Mouse (Mus musculus): ENCODE data around the gene Zfp872. TPM values are rescaled to one million over a fixed set of nuclear protein-coding genes. Genes with fewer than 3 reads are reported as not detected.
"Not testable (repeated sequence)": the region's sequence is repeated elsewhere in the genome, so short reads cannot be mapped to it uniquely, and the experiment has no call there.

The Zfp872 gene
- polyA plus RNA-seq, 1 experiment from 2014 or later: 0.02 TPM

- WGBS (ENCODE audit: insufficient replicate concordance): 68% methylated on average over 4 of the region's 4 CpGs
- no peak for ATAC-seq (ENCODE audit: insufficient read depth)
- no peak overlapping the region for H3K4me3 ChIP-seq (replicated peaks)
- H3K9ac ChIP-seq: no peak overlapping the region
- H3K4me2 ChIP-seq: no peak overlapping the region
- no peaks in the 10 kb centered on the region for H3K27me3 ChIP-seq
- H3K27ac ChIP-seq (replicated peaks): no peak overlapping the region
- no peaks in the 10 kb centered on the region for H3K36me3 ChIP-seq (replicated peaks)
- H3K9me3 ChIP-seq (replicated peaks): 0 out of 2 replicates have a peak, but pooled peaks cover 3% of the 10 kb centered on the region
- no peaks in the 10 kb centered on the region for H3K4me1 ChIP-seq (replicated peaks)
Observed at GRCm38 (mm10) chr9:22172318-22172717, 15.6 kb upstream of the Zfp872 start.

- H3K27me3 ChIP-seq: no peaks in the 10 kb centered on the region
- WGBS (ENCODE audit: insufficient replicate concordance): 30% methylated on average over 5 of the region's 5 CpGs
- no peak overlapping the region for H3K4me3 ChIP-seq (replicated peaks)
- H3K36me3 ChIP-seq (replicated peaks): no peaks in the 10 kb centered on the region
- no peak overlapping the region for H3K9ac ChIP-seq
- no peaks in the 10 kb centered on the region for H3K4me1 ChIP-seq (replicated peaks)
- H3K9me3 ChIP-seq (replicated peaks): peaks cover 12% of the 10 kb centered on the region; the same call in 1 of the 2 replicates
- no peak overlapping the region for H3K27ac ChIP-seq (replicated peaks)
- ATAC-seq (ENCODE audit: insufficient read depth): no peak
- H3K4me2 ChIP-seq: no peak overlapping the region
Observed at GRCm38 (mm10) chr9:22196412-22196811, 8.5 kb downstream of the Zfp872 start.

- Histone ChIP-seq H3K9me3 (replicated peaks) (no peaks in the 10 kb centered on the region), H3K4me1 (replicated peaks) (no peaks in the 10 kb centered on the region), H3K27ac (replicated peaks) (no peak overlapping the region), H3K9ac (no peak overlapping the region), H3K36me3 (replicated peaks) (no peaks in the 10 kb centered on the region), H3K4me3 (replicated peaks) (no peak overlapping the region), H3K4me2 (no peak overlapping the region), H3K27me3 (no peaks in the 10 kb centered on the region)
- no peak for ATAC-seq (ENCODE audit: insufficient read depth)
- 45% methylated on average over 2 of the region's 2 CpGs for WGBS (ENCODE audit: insufficient replicate concordance)
Observed at GRCm38 (mm10) chr9:22213785-22214194, 25.9 kb downstream of the Zfp872 start.

DNA sequence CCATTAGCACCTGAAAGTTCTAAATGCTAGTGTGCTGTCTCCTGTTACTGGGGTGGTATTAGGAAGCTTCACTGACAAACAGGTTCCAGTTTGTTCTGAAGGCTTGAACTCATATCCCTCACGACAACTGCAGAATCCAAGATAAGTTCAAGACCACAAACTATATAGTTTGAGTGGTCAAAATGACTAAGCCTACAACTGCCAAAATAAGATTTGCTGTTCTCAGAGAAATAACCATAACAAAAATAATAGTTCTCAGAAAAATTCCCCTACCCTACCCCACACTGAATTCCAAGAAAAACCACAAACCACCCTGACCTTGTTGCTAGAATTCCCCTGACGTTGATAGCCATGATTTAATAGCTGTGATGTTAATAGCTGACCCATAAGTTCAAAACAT lies 26.7 kb downstream of the Zfp872 start:
- H3K27me3 ChIP-seq: no peaks in the 10 kb centered on the region
- no peak overlapping the region for H3K4me2 ChIP-seq
- H3K4me1 ChIP-seq (replicated peaks): no peaks in the 10 kb centered on the region
- H3K4me3 ChIP-seq (replicated peaks): no peak overlapping the region
- no peak for ATAC-seq (ENCODE audit: insufficient read depth)
- no peak overlapping the region for H3K9ac ChIP-seq
- no peaks in the 10 kb centered on the region for H3K36me3 ChIP-seq (replicated peaks)
- no peaks in the 10 kb centered on the region for H3K9me3 ChIP-seq (replicated peaks)
- WGBS (ENCODE audit: insufficient replicate concordance): 19% methylated on average over 2 of the region's 2 CpGs
- H3K27ac ChIP-seq (replicated peaks): no peak overlapping the region

DNA sequence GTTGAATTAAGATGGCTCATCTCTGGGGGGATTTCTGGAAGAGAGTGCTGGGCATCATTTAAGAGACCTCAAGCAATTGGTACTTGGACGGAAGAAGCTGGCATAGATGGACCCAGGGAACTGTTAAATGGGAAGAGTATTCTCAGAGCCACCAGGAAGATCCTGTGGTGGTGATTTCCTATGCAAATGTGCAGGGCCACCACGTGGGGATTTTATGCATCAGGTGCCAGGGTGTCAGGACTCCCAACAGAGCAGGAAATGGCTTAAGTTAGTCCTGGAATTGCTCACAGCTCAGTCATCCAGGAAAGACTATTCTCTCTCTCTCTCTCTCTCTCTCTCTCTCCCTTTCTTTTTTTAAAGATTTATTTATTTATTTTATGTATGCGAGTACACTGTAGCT lies 28.8 kb downstream of the Zfp872 start:
- no peaks in the 10 kb centered on the region for H3K36me3 ChIP-seq (replicated peaks)
- no peak overlapping the region for H3K27ac ChIP-seq (replicated peaks)
- H3K27me3 ChIP-seq: no peaks in the 10 kb centered on the region
- no peak overlapping the region for H3K4me2 ChIP-seq
- ATAC-seq (ENCODE audit: insufficient read depth): no peak
- H3K9me3 ChIP-seq (replicated peaks): no peaks in the 10 kb centered on the region
- H3K4me3 ChIP-seq (replicated peaks): no peak overlapping the region
- 37% methylated on average over 3 of the region's 3 CpGs for WGBS (ENCODE audit: insufficient replicate concordance)
- no peak overlapping the region for H3K9ac ChIP-seq
- no peaks in the 10 kb centered on the region for H3K4me1 ChIP-seq (replicated peaks)

DNA sequence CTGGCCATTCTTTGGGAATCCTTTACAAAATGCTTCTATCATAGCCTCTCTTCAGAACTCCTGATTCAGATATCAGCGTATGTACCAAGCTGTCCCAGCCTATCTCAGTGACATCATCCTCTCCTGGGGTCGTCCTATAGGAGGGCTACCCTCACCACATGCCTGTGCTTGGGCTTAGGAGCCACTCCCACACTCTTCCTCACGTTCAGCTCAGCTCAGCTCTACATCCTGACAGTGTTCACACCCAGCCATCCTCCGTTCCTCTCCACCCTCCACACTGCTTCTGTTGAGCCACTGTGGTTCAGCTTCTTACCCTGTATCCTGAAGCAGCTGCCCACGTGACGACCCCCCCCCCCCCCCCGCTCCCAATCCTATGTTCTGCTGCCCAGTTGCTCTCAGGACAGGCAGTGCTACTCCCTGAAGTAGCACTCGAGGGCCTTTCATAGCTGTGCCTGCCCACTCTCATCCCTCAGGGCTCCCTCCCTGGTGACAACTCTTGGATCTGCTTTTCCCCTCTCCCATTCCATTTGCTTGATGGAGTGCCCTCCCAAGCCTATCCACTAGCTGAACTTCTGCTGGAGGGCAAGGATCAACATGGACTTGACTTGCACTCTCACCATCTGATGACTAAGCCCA lies 30.1 kb downstream of the Zfp872 start:
- H3K36me3 ChIP-seq (replicated peaks): no peaks in the 10 kb centered on the region
- H3K4me3 ChIP-seq (replicated peaks): no peak overlapping the region
- H3K27ac ChIP-seq (replicated peaks): no peak overlapping the region
- no peak overlapping the region for H3K9ac ChIP-seq
- no peak overlapping the region for H3K4me2 ChIP-seq
- H3K27me3 ChIP-seq: no peaks in the 10 kb centered on the region
- ATAC-seq (ENCODE audit: insufficient read depth): no peak
- 26% methylated on average over 8 of the region's 8 CpGs for WGBS (ENCODE audit: insufficient replicate concordance)
- H3K9me3 ChIP-seq (replicated peaks): no peaks in the 10 kb centered on the region
- H3K4me1 ChIP-seq (replicated peaks): no peaks in the 10 kb centered on the region

DNA sequence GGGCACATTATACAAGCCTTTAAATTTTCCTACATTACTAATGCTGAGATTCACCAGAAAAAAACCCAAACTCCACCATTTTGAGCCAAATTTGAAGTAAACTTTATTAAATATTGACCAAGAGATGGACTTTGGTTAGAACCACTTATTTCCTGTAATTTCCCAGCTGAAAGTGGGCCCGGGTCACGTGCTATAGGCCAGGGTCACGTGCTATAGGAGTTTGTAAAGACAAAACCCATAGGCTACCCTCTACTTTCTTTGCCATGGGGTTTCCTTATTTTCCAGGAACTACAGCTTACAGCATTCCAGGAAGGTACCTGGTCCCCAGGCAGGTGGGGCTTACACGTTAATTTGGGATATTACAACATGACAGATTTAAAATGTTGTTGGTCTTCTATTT lies 36.2 kb downstream of the Zfp872 start:
- Histone ChIP-seq H3K9ac (no peak overlapping the region), H3K27me3 (no peaks in the 10 kb centered on the region), H3K4me1 (replicated peaks) (peaks cover 17% of the 10 kb centered on the region), H3K9me3 (replicated peaks) (no peaks in the 10 kb centered on the region), H3K4me2 (no peak overlapping the region), H3K4me3 (replicated peaks) (no peak overlapping the region), H3K27ac (replicated peaks) (no peak overlapping the region), H3K36me3 (replicated peaks) (0 out of 2 replicates have a peak, but pooled peaks cover 2% of the 10 kb centered on the region)
- no peak for ATAC-seq (ENCODE audit: insufficient read depth)
- WGBS (ENCODE audit: insufficient replicate concordance): 82% methylated on average over 4 of the region's 4 CpGs

DNA sequence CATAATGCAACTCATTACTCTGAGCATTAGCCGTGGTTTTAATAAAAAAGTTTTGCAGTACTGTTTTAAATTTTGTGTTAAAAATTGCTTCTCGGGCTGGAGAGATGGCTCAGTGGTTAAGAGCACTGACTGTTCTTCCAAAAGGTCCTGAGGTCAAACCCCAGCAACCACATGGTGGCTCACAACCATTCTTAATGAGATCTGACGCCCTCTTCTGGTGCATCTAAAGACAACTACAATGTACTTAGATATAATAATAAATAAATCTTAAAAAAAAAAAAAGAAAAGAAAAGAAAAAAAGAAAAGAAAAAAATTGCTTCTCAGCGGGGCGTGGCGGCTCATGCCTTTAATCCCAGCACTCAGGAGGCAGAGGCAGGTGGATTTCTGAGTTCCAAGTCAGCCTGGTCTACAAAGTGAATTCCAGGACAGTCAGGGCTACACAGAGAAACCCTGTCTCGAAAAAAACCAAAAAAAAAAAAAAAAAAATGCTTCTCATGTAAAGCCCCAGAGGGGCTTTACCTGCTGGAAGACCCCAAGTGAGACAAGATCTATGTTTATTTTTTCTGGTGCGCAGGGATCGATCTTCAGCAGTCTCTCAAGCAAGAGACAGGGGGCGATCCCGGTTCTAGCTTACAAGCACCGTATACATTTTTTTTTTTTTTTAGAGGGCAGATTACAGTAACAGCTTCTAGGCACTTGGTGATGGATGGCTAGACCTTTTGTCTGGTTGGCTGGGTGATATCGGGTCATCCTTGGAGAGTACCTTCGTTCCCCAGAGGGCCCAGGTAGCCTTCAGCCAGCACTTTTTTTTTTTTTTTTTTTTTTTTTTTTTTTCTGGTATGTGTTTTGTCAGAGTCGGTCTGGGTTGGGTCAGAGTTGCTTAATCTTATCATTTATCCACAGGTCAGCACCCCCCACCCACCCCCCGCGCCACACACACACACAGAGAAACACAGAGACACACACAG lies 36.9 kb downstream of the Zfp872 start:
- no peaks in the 10 kb centered on the region for H3K9me3 ChIP-seq (replicated peaks)
- no peaks in the 10 kb centered on the region for H3K27me3 ChIP-seq
- H3K4me3 ChIP-seq (replicated peaks): peak overlapping the region; percentile 84
- peak overlapping the region; percentile 87 for H3K4me2 ChIP-seq
- ATAC-seq (ENCODE audit: insufficient read depth): peak; percentile 51
- peak overlapping the region; percentile 94 for H3K27ac ChIP-seq (replicated peaks)
- H3K36me3 ChIP-seq (replicated peaks): 0 out of 2 replicates have a peak, but pooled peaks cover 2% of the 10 kb centered on the region
- WGBS (ENCODE audit: insufficient replicate concordance): 18% methylated on average over 17 of the region's 17 CpGs
- H3K9ac ChIP-seq: peak overlapping the region; percentile 77
- peaks cover 17% of the 10 kb centered on the region for H3K4me1 ChIP-seq (replicated peaks)

DNA sequence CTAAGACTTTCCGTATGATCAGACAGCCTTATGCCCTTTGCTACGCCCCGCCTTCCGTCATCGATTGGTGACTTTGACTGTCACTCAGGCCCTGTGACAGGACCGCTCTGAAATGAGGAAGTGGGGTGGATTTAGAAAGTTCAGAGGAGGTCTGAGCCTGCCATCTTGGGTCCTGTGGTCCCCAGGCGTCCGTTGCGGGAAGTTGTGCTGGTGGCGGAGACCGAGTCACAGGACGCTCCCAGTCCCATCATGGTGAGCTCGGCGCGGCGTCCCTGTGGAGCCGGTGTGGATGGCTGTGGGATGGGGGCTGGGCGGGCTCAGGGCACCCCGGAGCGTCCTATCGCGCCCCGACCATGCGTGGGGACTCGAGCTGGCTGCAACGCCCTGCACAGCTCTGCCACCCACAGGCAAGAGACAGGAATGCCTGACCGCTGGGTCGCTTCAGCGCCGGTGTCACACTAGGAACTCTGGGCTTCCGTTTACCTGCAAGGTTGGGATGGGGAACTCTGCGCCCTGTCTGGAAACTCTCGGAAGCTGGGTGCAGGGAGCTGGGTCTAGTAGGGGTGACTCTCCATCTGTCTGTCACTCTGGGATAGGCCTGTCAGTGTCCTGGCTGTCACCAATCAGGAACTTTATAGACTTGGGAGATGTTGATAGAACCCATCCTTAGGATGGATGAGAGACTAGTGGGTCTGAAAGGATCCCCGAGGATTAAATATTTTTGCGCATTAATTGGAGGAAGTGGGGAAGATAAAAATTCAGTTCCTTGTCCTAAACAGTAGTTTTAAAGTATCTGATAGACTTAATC lies 37.9 kb downstream of the Zfp872 start, which contains the start of gene Zfp809:
Gene Zfp809, plus strand, starts transcription at position 134 of the 808 bp plus-strand sequence.
- ATAC-seq (ENCODE audit: insufficient read depth): peak; percentile 97
- no peaks in the 10 kb centered on the region for H3K27me3 ChIP-seq
- no peaks in the 10 kb centered on the region for H3K9me3 ChIP-seq (replicated peaks)
- peak within 1 kb of the TSS; percentile 77 for H3K9ac ChIP-seq
- H3K4me1 ChIP-seq (replicated peaks): peaks cover 17% of the 10 kb centered on the region
- peak within 1 kb of the TSS; percentile 84 for H3K4me3 ChIP-seq (replicated peaks)
- H3K36me3 ChIP-seq (replicated peaks): 0 out of 2 replicates have a peak, but pooled peaks cover 2% of the 10 kb centered on the region
- H3K4me2 ChIP-seq: peak within 1 kb of the TSS; percentile 87
- peak within 1 kb of the TSS; percentile 94 for H3K27ac ChIP-seq (replicated peaks)
- WGBS (ENCODE audit: insufficient replicate concordance): under 1% methylated on average over 35 of the region's 35 CpGs

GRCm38 (mm10) chr9:22226389-22226673 lies 38.4 kb downstream of the Zfp872 start:
- Histone ChIP-seq H3K9ac (peak overlapping the region; percentile 77), H3K4me3 (replicated peaks) (peak overlapping the region; percentile 84), H3K4me1 (replicated peaks) (peaks cover 17% of the 10 kb centered on the region), H3K4me2 (peak overlapping the region; percentile 87)
- ATAC-seq (ENCODE audit: insufficient read depth); H3K9me3 ChIP-seq (replicated peaks); H3K27me3 ChIP-seq; H3K36me3 ChIP-seq (replicated peaks); H3K27ac ChIP-seq (replicated peaks): not testable (repeated sequence)
- WGBS (ENCODE audit: insufficient replicate concordance): 44% methylated on average over 7 of the region's 7 CpGs

DNA sequence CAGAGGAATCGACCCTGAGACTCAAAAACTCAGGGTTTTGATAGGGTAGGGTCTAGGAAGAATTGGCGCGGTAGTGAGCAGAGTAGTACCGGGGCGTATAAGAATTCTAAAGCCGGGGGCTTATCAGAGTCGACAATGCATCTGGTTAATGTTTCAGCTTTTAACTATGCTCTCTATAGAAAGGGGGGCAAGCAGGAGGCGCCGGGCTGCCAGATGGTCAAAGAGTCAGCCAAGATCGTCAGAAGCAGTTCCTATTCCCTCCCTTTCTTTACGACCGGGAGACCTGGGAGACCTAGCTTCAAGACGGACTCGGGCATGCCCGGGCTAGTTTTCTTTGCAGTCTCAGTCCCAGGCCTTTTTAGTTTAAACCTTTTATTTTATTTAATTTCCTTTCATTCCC lies 39.0 kb downstream of the Zfp872 start:
- 84% methylated on average over 15 of the region's 15 CpGs for WGBS (ENCODE audit: insufficient replicate concordance)
- Histone ChIP-seq H3K4me2 (peak overlapping the region; percentile 87), H3K9ac (no peak overlapping the region), H3K27ac (replicated peaks) (no peak overlapping the region), H3K36me3 (replicated peaks) (0 out of 2 replicates have a peak, but pooled peaks cover 2% of the 10 kb centered on the region), H3K9me3 (replicated peaks) (no peaks in the 10 kb centered on the region), H3K27me3 (no peaks in the 10 kb centered on the region), H3K4me3 (replicated peaks) (peak overlapping the region; percentile 84; the same call in 1 of the 2 replicates), H3K4me1 (replicated peaks) (peaks cover 17% of the 10 kb centered on the region)
- no peak for ATAC-seq (ENCODE audit: insufficient read depth)

Data from liver, embryonic 15.5 days (tissue).